Mouse (Mus musculus) liver, postnatal 0 days (tissue): ENCODE data around the gene Hist1h2bp. TPM values are rescaled to one million over a fixed set of nuclear protein-coding genes. Genes with fewer than 3 reads are reported as not detected.
"Not testable (repeated sequence)": the region's sequence is repeated elsewhere in the genome, so short reads cannot be mapped to it uniquely, and the experiment has no call there.

ENCODE experiments used
- ATAC-seq: fragments of 200-750 bp; cut with Nextera tagmentation; 2 replicates; pipeline ENCODE4 v1.8.0; 2017; ENCODE audit warnings: mild to moderate bottlenecking, moderate library complexity
- DNase-seq: peaks from one replicate; pipeline ENCODE4 v3.0.0-alpha.2; 2016
- H3K27ac ChIP-seq: fragments of 300-500 bp; sonication (generic); 2 replicates; pipeline ENCODE4 v1.5.1; 2014; ENCODE audit warnings: antibody characterized with exemption, moderate library complexity, mild to moderate bottlenecking, low read depth
- H3K27me3 ChIP-seq: fragments of 300-500 bp; sonication (generic); 2 replicates; pipeline ENCODE4 v1.6.1; 2014; ENCODE audit warnings: low read length, control low read depth, mixed read lengths; ENCODE audit not compliant: insufficient read depth
- H3K36me3 ChIP-seq: fragments of 300-500 bp; sonication (generic); replicated peaks from 2 replicates; pipeline ENCODE4 v1.6.1; 2014; ENCODE audit warnings: mild to moderate bottlenecking, control low read depth, low read length, moderate library complexity, mixed read lengths; ENCODE audit not compliant: insufficient read depth
- H3K4me1 ChIP-seq: fragments of 300-500 bp; sonication (generic); 2 replicates; pipeline ENCODE4 v1.6.1; 2014; ENCODE audit warnings: antibody characterized with exemption, mild to moderate bottlenecking, control low read depth; ENCODE audit not compliant: insufficient read depth
- H3K4me2 ChIP-seq: fragments of 300-500 bp; sonication (generic); 2 replicates; pipeline ENCODE4 v1.6.1; 2014; ENCODE audit warnings: low read depth, mild to moderate bottlenecking, low read length, moderate library complexity, mixed read lengths
- H3K4me3 ChIP-seq: fragments of 300-500 bp; sonication (generic); 2 replicates; pipeline ENCODE4 v1.5.1; 2014; ENCODE audit warnings: low read depth, low read length
- H3K9ac ChIP-seq: fragments of 300-500 bp; sonication (generic); replicated peaks from 2 replicates; pipeline ENCODE4 v1.6.1; 2014; ENCODE audit warnings: mild to moderate bottlenecking, moderate library complexity
- H3K9me3 ChIP-seq: fragments of 300-500 bp; sonication (generic); 2 replicates; pipeline ENCODE4 v1.6.1; 2016; ENCODE audit warnings: mild to moderate bottlenecking, control low read depth, low read length, mixed read lengths
- CTCF ChIP-seq: sonication (generic); IDR thresholded peaks from 2 replicates; pipeline ENCODE4 v1.5.1; 2016; ENCODE audit warnings: antibody characterized with exemption, low read depth
- EP300 ChIP-seq: IDR thresholded peaks from 2 replicates; pipeline ENCODE4 v1.6.1; 2016; ENCODE audit warnings: antibody characterized with exemption, low read depth, mild to moderate bottlenecking
- WGBS: fragments of 180-500 bp; shearing (Covaris S2); extraction: QIAGEN DNeasy Blood & Tissue Kit; methylation state at CpG from one replicate; pipeline ENCODE4 v1.1.7; 2014; ENCODE audit not compliant: insufficient replicate concordance; 5-methylcytosine and 5-hydroxymethylcytosine counted together
- polyA plus RNA-seq: library from polyadenylated mRNA; unstranded; fragments of >200 nt; fragmentation: Nextera tagmentation; extraction: Ambion mirVana; gene quantifications from 2 replicates; pipeline ENCODE4 v1.2.1, GENCODE M21; 2015

Hist1h2bp gene
- polyA plus RNA-seq, 1 experiment from 2014 or later = 4.6 TPM

- peak overlapping the region; percentile 44; the same call in 1 of the 2 replicates for H3K9ac ChIP-seq
- no peak overlapping the region for H3K4me3 ChIP-seq
- no peak overlapping the region for H3K27ac ChIP-seq
- 32% methylated on average over 17 of the region's 18 CpGs for WGBS
- H3K27me3 ChIP-seq = no peaks in the 10 kb centered on the region
- no peaks in the 10 kb centered on the region for H3K36me3 ChIP-seq
- H3K4me2 ChIP-seq = peak overlapping the region; percentile 54
- no peak for TF ChIP-seq EP300
- no peak for TF ChIP-seq CTCF
- DNase-seq = no peak
- no peak for ATAC-seq
- H3K9me3 ChIP-seq = no peaks in the 10 kb centered on the region
- H3K4me1 ChIP-seq = peaks cover 14% of the 10 kb centered on the region
Measured at GRCm38 (mm10) chr13:21790601-21791283, 3.5 kb downstream of the Hist1h2bp start.

GRCm38 (mm10) chr13:21795584-21795983 is 8.3 kb downstream of the Hist1h2bp start:
- no peak overlapping the region for H3K4me3 ChIP-seq
- TF ChIP-seq EP300 (no peak), CTCF (no peak)
- no peaks in the 10 kb centered on the region for H3K36me3 ChIP-seq
- ATAC-seq (no peak), DNase-seq (no peak)
- no peaks in the 10 kb centered on the region for H3K27me3 ChIP-seq
- no peak overlapping the region for H3K9ac ChIP-seq
- no peak overlapping the region for H3K27ac ChIP-seq
- 87% methylated on average over 7 of the region's 7 CpGs for WGBS
- H3K9me3 ChIP-seq = no peaks in the 10 kb centered on the region
- peaks cover 5% of the 10 kb centered on the region for H3K4me1 ChIP-seq
- H3K4me2 ChIP-seq = no peak overlapping the region

- not testable (repeated sequence) for H3K4me1 ChIP-seq, H3K9ac ChIP-seq, H3K27me3 ChIP-seq, H3K36me3 ChIP-seq, ATAC-seq, H3K27ac ChIP-seq, H3K4me3 ChIP-seq, DNase-seq, H3K9me3 ChIP-seq, H3K4me2 ChIP-seq
Measured at GRCm38 (mm10) chr13:21797163-21797562, 9.9 kb downstream of the Hist1h2bp start.

GRCm38 (mm10) chr13:21803058-21803457 is 15.8 kb downstream of the Hist1h2bp start:
- H3K27ac ChIP-seq, DNase-seq, H3K36me3 ChIP-seq, H3K4me3 ChIP-seq, H3K4me2 ChIP-seq, H3K4me1 ChIP-seq, H3K9ac ChIP-seq, H3K9me3 ChIP-seq, H3K27me3 ChIP-seq: not testable (repeated sequence)
- WGBS = no CpG with 5 or more reads among the region's 4 CpGs
- peak; percentile 82 for ATAC-seq

GRCm38 (mm10) chr13:21810073-21810472 is 22.8 kb downstream of the Hist1h2bp start, which contains the start of the genes Hist1h2bq and Hist1h2ao:
Gene Hist1h2bq, minus strand, starts transcription at chr13:21810197.
Gene Hist1h2ao, plus strand, starts transcription at chr13:21810465.
- H3K36me3 ChIP-seq, H3K27me3 ChIP-seq, H3K4me1 ChIP-seq, H3K4me2 ChIP-seq, H3K9me3 ChIP-seq, DNase-seq, H3K27ac ChIP-seq, H3K9ac ChIP-seq, H3K4me3 ChIP-seq: not testable (repeated sequence)
- ATAC-seq = peak; percentile 88
- no CpG with 5 or more reads among the region's 23 CpGs for whole genome bisulfite sequencing

- no CpG with 5 or more reads among the region's 8 CpGs for WGBS
- DNase-seq, H3K27ac ChIP-seq, H3K4me2 ChIP-seq, H3K9me3 ChIP-seq, H3K27me3 ChIP-seq, H3K4me3 ChIP-seq, H3K36me3 ChIP-seq, H3K4me1 ChIP-seq, H3K9ac ChIP-seq: not testable (repeated sequence)
- ATAC-seq = peak; percentile 19
Measured at GRCm38 (mm10) chr13:21811074-21811473, 23.8 kb downstream of the Hist1h2bp start.

GRCm38 (mm10) chr13:21811539-21811938 is 24.3 kb downstream of the Hist1h2bp start, which contains the start of gene Hist1h4m:
Gene Hist1h4m, plus strand, starts transcription at chr13:21811746.
- not testable (repeated sequence) for H3K4me1 ChIP-seq, H3K9me3 ChIP-seq, H3K27me3 ChIP-seq, H3K4me2 ChIP-seq, DNase-seq, H3K36me3 ChIP-seq, H3K9ac ChIP-seq
- H3K27ac ChIP-seq = peak within 1 kb of the TSS; percentile 78
- H3K4me3 ChIP-seq = 0 out of 2 replicates have a peak within 1 kb of the TSS, but pooled peaks have one; percentile 8
- WGBS = no CpG with 5 or more reads among the region's 24 CpGs
- peak; percentile 47 for ATAC-seq

- ATAC-seq = peak; percentile 35
- peak overlapping the region; percentile 78 for H3K27ac ChIP-seq
- 0% methylated on average over 10 of the region's 14 CpGs for WGBS
- not testable (repeated sequence) for H3K36me3 ChIP-seq, H3K27me3 ChIP-seq, DNase-seq, H3K9ac ChIP-seq, H3K4me1 ChIP-seq, H3K9me3 ChIP-seq, H3K4me2 ChIP-seq
- 0 out of 2 replicates have a peak overlapping the region, but pooled peaks have one; percentile 8 for H3K4me3 ChIP-seq
Measured at GRCm38 (mm10) chr13:21812092-21812491, 24.8 kb downstream of the Hist1h2bp start.

GRCm38 (mm10) chr13:21820082-21820890 is 33.0 kb downstream of the Hist1h2bp start:
- H3K9me3 ChIP-seq, H3K4me2 ChIP-seq, H3K36me3 ChIP-seq, H3K27ac ChIP-seq, DNase-seq, H3K27me3 ChIP-seq, H3K9ac ChIP-seq, H3K4me1 ChIP-seq, ATAC-seq, H3K4me3 ChIP-seq: not testable (repeated sequence)
- 68% methylated on average over 6 of the region's 16 CpGs for WGBS
